Mouse (Mus musculus): Measurements from ENCODE around the gene Sag. TPM values are rescaled to one million over a fixed set of nuclear protein-coding genes. Genes with fewer than 3 reads are reported as not detected.
A peak's percentile ranks its signal among the peaks of the same experiment; 100 is the strongest.

Gene Sag
- polyA plus RNA-seq, 1 experiment from 2014 or later = 0.79 TPM

DNA sequence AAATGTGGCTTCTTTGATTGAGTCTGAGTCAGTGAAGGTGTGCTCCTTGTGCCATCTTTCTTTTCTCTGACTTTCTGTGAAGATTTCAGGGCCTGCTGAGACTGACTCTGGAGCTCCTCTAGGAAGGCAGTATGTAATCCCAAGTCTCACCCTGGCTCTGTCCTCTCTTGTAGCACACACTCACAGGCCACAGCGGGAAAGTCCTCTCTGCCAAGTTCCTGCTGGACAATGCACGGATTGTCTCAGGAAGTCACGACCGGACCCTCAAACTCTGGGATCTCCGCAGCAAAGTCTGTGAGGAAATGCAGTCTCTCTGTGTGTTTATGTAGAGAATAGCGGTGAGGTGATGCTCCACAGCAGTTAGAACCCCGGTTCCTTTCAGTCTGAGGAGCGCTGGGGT lies 17.8 kb upstream of the Sag start:
- ATAC-seq (replicated peaks; ENCODE audit: insufficient number of reproducible peaks, insufficient read depth, low FRiP score, low read depth) = 0 out of 2 replicates have a peak, but pooled peaks have one; percentile 27
- Histone ChIP-seq H3K36me3 (peaks cover 77% of the 10 kb centered on the region), H3K27ac (0 out of 2 replicates have a peak overlapping the region, but pooled peaks have one; percentile 44), H3K4me1 (replicated peaks) (no peaks in the 10 kb centered on the region), H3K4me2 (no peak overlapping the region), H3K27me3 (no peaks in the 10 kb centered on the region), H3K9me3 (replicated peaks) (no peaks in the 10 kb centered on the region), H3K9ac (no peak overlapping the region), H3K4me3 (no peak overlapping the region)
- 69% methylated on average over 8 of the region's 8 CpGs for WGBS

GRCm38 (mm10) chr1:87786251-87786650 lies 17.2 kb upstream of the Sag start:
- H3K4me2 ChIP-seq = no peak overlapping the region
- no peak for ATAC-seq (replicated peaks; ENCODE audit: insufficient number of reproducible peaks, insufficient read depth, low FRiP score, low read depth)
- WGBS = 68% methylated on average over 7 of the region's 7 CpGs

DNA sequence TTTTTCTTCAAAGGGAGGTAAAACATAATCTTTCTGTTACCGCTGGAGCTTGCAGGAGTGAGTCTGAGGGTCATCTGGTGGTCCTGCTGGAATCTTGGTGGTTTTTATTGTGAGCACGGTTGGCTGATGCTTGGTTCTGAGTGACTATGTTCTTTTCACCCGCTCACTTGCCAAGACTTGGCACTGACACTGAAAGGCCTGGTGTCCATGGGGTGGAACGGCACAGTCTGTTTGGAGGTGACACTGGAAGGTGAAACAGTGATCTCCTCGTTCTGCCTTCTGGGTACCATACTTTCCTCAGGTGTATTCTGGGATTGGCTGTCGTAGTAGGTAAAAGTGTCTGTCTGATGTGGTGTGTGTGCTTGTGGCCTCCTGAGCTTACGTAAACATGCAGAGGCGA lies 13.8 kb upstream of the Sag start:
- peaks cover 61% of the 10 kb centered on the region for H3K36me3 ChIP-seq
- H3K27ac ChIP-seq = no peak overlapping the region
- WGBS = 93% methylated on average over 8 of the region's 8 CpGs
- ATAC-seq (replicated peaks; ENCODE audit: insufficient number of reproducible peaks, insufficient read depth, low FRiP score, low read depth) = no peak
- no peak overlapping the region for H3K4me2 ChIP-seq
- H3K4me1 ChIP-seq (replicated peaks) = no peaks in the 10 kb centered on the region
- no peak overlapping the region for H3K9ac ChIP-seq
- no peak overlapping the region for H3K4me3 ChIP-seq
- H3K27me3 ChIP-seq = no peaks in the 10 kb centered on the region
- H3K9me3 ChIP-seq (replicated peaks) = no peaks in the 10 kb centered on the region

More at GRCm38 (mm10) chr1:87786251-87786650, 17.2 kb upstream of the Sag start:
- Histone ChIP-seq H3K9me3 (replicated peaks) (no peaks in the 10 kb centered on the region), H3K4me3 (no peak overlapping the region), H3K36me3 (peaks cover 77% of the 10 kb centered on the region), H3K27ac (0 out of 2 replicates have a peak overlapping the region, but pooled peaks have one; percentile 44), H3K27me3 (no peaks in the 10 kb centered on the region), H3K4me1 (replicated peaks) (no peaks in the 10 kb centered on the region), H3K9ac (no peak overlapping the region)

GRCm38 (mm10) chr1:87792438-87793137 lies 10.9 kb upstream of the Sag start:
- Histone ChIP-seq H3K27ac (no peak overlapping the region), H3K4me2 (no peak overlapping the region), H3K4me3 (no peak overlapping the region), H3K9ac (no peak overlapping the region), H3K36me3 (peaks cover 39% of the 10 kb centered on the region), H3K9me3 (replicated peaks) (no peaks in the 10 kb centered on the region), H3K27me3 (no peaks in the 10 kb centered on the region), H3K4me1 (replicated peaks) (no peaks in the 10 kb centered on the region)
- WGBS = 83% methylated on average over 4 of the region's 4 CpGs
- ATAC-seq (replicated peaks; ENCODE audit: insufficient number of reproducible peaks, insufficient read depth, low FRiP score, low read depth) = no peak

GRCm38 (mm10) chr1:87793138-87793449 lies 10.4 kb upstream of the Sag start:
- no peaks in the 10 kb centered on the region for H3K4me1 ChIP-seq (replicated peaks)
- no peak overlapping the region for H3K27ac ChIP-seq
- WGBS = 86% methylated on average over 6 of the region's 6 CpGs
- no peaks in the 10 kb centered on the region for H3K9me3 ChIP-seq (replicated peaks)
- H3K4me2 ChIP-seq = no peak overlapping the region
- H3K4me3 ChIP-seq = no peak overlapping the region
- peaks cover 35% of the 10 kb centered on the region for H3K36me3 ChIP-seq
- no peak for ATAC-seq (replicated peaks; ENCODE audit: insufficient number of reproducible peaks, insufficient read depth, low FRiP score, low read depth)
- no peak overlapping the region for H3K9ac ChIP-seq
- H3K27me3 ChIP-seq = no peaks in the 10 kb centered on the region

DNA sequence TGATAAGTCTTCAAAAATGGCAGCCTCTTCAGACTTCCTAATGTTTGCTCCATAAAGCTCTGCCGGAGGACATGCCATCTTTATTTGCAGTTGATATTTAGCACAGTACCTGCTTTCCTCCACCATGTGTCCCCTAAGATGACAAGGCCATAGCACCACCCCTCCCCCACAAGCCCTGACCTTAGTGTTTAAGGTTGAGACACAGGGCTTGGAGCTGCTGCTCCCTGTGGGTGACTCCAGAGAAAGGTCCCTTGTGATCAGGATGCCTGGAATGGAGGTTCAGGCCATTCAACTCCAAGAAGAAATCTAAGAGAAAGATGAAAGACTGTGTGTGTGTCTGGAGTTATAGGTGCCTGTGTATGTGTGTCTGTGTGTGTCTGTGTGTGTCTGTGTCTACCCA lies 5.8 kb upstream of the Sag start:
- H3K4me3 ChIP-seq = no peak overlapping the region
- H3K27ac ChIP-seq = no peak overlapping the region
- H3K4me1 ChIP-seq (replicated peaks) = no peaks in the 10 kb centered on the region
- no peak overlapping the region for H3K4me2 ChIP-seq
- H3K27me3 ChIP-seq = no peaks in the 10 kb centered on the region
- peaks cover under 1% of the 10 kb centered on the region; the same call in 1 of the 2 replicates for H3K36me3 ChIP-seq
- H3K9me3 ChIP-seq (replicated peaks) = no peaks in the 10 kb centered on the region
- no peak for ATAC-seq (replicated peaks; ENCODE audit: insufficient number of reproducible peaks, insufficient read depth, low FRiP score, low read depth)
- no peak overlapping the region for H3K9ac ChIP-seq
- WGBS = 70% methylated on average over 1 of the region's 1 CpGs

GRCm38 (mm10) chr1:87798306-87798705 lies 5.2 kb upstream of the Sag start:
- no peaks in the 10 kb centered on the region for H3K4me1 ChIP-seq (replicated peaks)
- H3K27ac ChIP-seq = no peak overlapping the region
- no peak overlapping the region for H3K9ac ChIP-seq
- no peak overlapping the region for H3K4me2 ChIP-seq
- H3K4me3 ChIP-seq = no peak overlapping the region
- no peak for ATAC-seq (replicated peaks; ENCODE audit: insufficient number of reproducible peaks, insufficient read depth, low FRiP score, low read depth)
- H3K36me3 ChIP-seq = no peaks in the 10 kb centered on the region
- H3K27me3 ChIP-seq = no peaks in the 10 kb centered on the region
- 85% methylated on average over 2 of the region's 2 CpGs for WGBS
- H3K9me3 ChIP-seq (replicated peaks) = no peaks in the 10 kb centered on the region

- Histone ChIP-seq H3K4me2 (no peak overlapping the region), H3K27ac (no peak overlapping the region), H3K27me3 (no peaks in the 10 kb centered on the region), H3K4me3 (no peak overlapping the region), H3K36me3 (no peaks in the 10 kb centered on the region), H3K4me1 (replicated peaks) (no peaks in the 10 kb centered on the region), H3K9me3 (replicated peaks) (no peaks in the 10 kb centered on the region), H3K9ac (no peak overlapping the region)
- 82% methylated on average over 1 of the region's 1 CpGs for WGBS
- no peak for ATAC-seq (replicated peaks; ENCODE audit: insufficient number of reproducible peaks, insufficient read depth, low FRiP score, low read depth)
Measured at GRCm38 (mm10) chr1:87807751-87808150, 4.3 kb downstream of the Sag start.

- Histone ChIP-seq H3K4me1 (replicated peaks) (0 out of 2 replicates have a peak, but pooled peaks cover 3% of the 10 kb centered on the region), H3K9ac (no peak overlapping the region), H3K9me3 (replicated peaks) (no peaks in the 10 kb centered on the region), H3K27me3 (no peaks in the 10 kb centered on the region), H3K27ac (no peak overlapping the region), H3K4me3 (no peak overlapping the region), H3K4me2 (no peak overlapping the region), H3K36me3 (no peaks in the 10 kb centered on the region)
- 80% methylated on average over 7 of the region's 7 CpGs for WGBS
- ATAC-seq (replicated peaks; ENCODE audit: insufficient number of reproducible peaks, insufficient read depth, low FRiP score, low read depth) = no peak
Measured at GRCm38 (mm10) chr1:87811391-87811790, 7.9 kb downstream of the Sag start.

DNA sequence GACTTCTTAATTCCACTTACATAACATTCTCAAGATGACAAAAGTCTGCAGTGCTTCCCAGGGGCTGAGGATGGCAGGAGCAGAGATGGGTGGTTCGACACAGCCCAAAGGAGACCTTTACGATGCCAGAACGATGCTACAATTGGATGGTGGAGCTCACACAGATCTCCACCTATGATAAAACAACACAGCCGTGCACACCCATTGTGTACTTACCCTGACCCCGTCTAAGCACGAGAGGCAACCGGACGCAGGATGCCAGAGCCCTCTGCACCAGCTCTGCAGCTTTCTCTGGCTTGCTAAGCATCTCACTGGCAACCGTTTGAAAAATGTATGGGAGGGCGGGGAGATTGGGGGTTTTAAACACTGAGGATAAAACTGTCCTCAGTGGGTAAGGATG lies 8.6 kb downstream of the Sag start:
- Histone ChIP-seq H3K4me2 (no peak overlapping the region), H3K9ac (no peak overlapping the region), H3K27ac (no peak overlapping the region), H3K4me1 (replicated peaks) (0 out of 2 replicates have a peak, but pooled peaks cover 3% of the 10 kb centered on the region), H3K27me3 (no peaks in the 10 kb centered on the region), H3K9me3 (replicated peaks) (no peaks in the 10 kb centered on the region), H3K36me3 (no peaks in the 10 kb centered on the region), H3K4me3 (no peak overlapping the region)
- WGBS = 74% methylated on average over 10 of the region's 10 CpGs
- no peak for ATAC-seq (replicated peaks; ENCODE audit: insufficient number of reproducible peaks, insufficient read depth, low FRiP score, low read depth)

DNA sequence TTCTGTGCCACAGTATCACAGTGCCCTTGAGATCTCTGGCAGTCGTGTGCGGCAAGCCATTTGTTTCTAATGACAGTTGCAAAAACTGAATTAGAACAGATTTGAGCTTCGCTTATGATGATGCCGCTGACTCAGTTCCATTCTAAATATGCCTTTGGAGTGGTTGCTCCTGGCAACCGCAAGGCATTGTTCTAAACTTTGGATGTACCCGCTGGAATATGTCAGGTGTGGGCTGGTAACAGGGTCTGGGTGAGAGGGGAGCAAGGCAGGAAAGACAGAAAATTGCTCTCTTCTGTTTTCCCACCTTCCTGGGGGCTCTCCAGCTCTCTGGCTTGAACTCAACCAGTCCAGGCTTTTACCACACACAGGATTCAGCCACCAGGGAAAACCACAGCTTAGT lies 9.7 kb downstream of the Sag start:
- no peak for ATAC-seq (replicated peaks; ENCODE audit: insufficient number of reproducible peaks, insufficient read depth, low FRiP score, low read depth)
- 70% methylated on average over 6 of the region's 6 CpGs for WGBS
- H3K4me1 ChIP-seq (replicated peaks) = 0 out of 2 replicates have a peak, but pooled peaks cover 3% of the 10 kb centered on the region
- no peak overlapping the region for H3K9ac ChIP-seq
- no peaks in the 10 kb centered on the region for H3K36me3 ChIP-seq
- no peak overlapping the region for H3K4me3 ChIP-seq
- no peaks in the 10 kb centered on the region for H3K9me3 ChIP-seq (replicated peaks)
- H3K27me3 ChIP-seq = no peaks in the 10 kb centered on the region
- H3K27ac ChIP-seq = no peak overlapping the region
- no peak overlapping the region for H3K4me2 ChIP-seq

GRCm38 (mm10) chr1:87813681-87814080 lies 10.2 kb downstream of the Sag start:
- Histone ChIP-seq H3K27ac (no peak overlapping the region), H3K4me2 (no peak overlapping the region), H3K9me3 (replicated peaks) (no peaks in the 10 kb centered on the region), H3K9ac (no peak overlapping the region), H3K27me3 (no peaks in the 10 kb centered on the region), H3K4me3 (no peak overlapping the region), H3K36me3 (no peaks in the 10 kb centered on the region), H3K4me1 (replicated peaks) (0 out of 2 replicates have a peak, but pooled peaks cover 3% of the 10 kb centered on the region)
- 69% methylated on average over 7 of the region's 7 CpGs for WGBS
- ATAC-seq (replicated peaks; ENCODE audit: insufficient number of reproducible peaks, insufficient read depth, low FRiP score, low read depth) = no peak

All from heart, embryonic 15.5 days (tissue).